Mouse (Mus musculus): ENCODE measurements around the gene Myh11.

DNA sequence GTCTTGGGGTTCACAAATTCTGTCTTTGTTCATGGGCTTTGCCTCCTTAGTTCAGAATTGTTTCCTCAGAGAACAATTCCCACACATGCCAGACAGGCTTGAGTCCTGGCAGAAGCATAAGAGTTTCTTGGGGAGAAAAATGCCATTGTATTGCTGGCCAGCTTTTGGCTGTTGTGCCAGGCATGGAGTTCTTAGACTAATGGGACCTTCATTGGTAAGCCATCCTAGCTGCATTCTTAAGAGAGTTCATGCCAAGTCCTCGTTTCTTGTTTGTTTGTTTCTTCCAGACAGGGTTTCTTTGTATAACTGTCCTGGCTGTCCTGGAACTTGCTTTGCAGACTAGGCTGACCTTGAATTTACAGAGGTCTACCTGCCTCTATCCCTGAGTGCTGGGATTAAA lies 107.3 kb downstream of the Myh11 start:
- no peak for TF ChIP-seq CTCF (IDR thresholded peaks at IDR 0.05; ENCODE audit: low read depth, low read length)
- no peak for TF ChIP-seq EP300 (IDR thresholded peaks at IDR 0.05; ENCODE audit: insufficient read depth, low read depth, low read length)

All from ES-Bruce4 (cell line).